Mouse (Mus musculus): ENCODE data around the gene Macrod1.

Macrod1 gene

GRCm38 (mm10) chr19:7083035-7083794, 26.6 kb downstream of the Macrod1 start:
- DNase-seq, result no peak

- no peak for DNase-seq
These were observed 28.1 kb downstream of the Macrod1 start for GRCm38 (mm10) chr19:7084734-7085133.

- DNase-seq, result no peak
These were observed 31.9 kb downstream of the Macrod1 start for GRCm38 (mm10) chr19:7088558-7088957.

- no peak for DNase-seq
These were observed 32.4 kb downstream of the Macrod1 start for GRCm38 (mm10) chr19:7089050-7089449.

- DNase-seq, result no peak
These were observed 33.2 kb downstream of the Macrod1 start for GRCm38 (mm10) chr19:7089842-7090251.

- DNase-seq, result no peak
These were observed 33.9 kb downstream of the Macrod1 start for GRCm38 (mm10) chr19:7090369-7091064.

GRCm38 (mm10) chr19:7091448-7092050, 34.9 kb downstream of the Macrod1 start:
- no peak for DNase-seq

- DNase-seq, result no peak
These were observed 36.1 kb downstream of the Macrod1 start for GRCm38 (mm10) chr19:7092756-7093155.

- DNase-seq, result no peak
These were observed 43.1 kb downstream of the Macrod1 start for GRCm38 (mm10) chr19:7099620-7100155.

GRCm38 (mm10) chr19:7102039-7102438, 45.4 kb downstream of the Macrod1 start:
- DNase-seq, result no peak

GRCm38 (mm10) chr19:7103349-7103992, 46.9 kb downstream of the Macrod1 start:
- no peak for DNase-seq

- no peak for DNase-seq
These were observed 47.4 kb downstream of the Macrod1 start for GRCm38 (mm10) chr19:7103993-7104401.

GRCm38 (mm10) chr19:7105544-7105943, 48.9 kb downstream of the Macrod1 start, which contains the start of gene Flrt1:
Flrt1 (minus strand) TSS chr19:7105729.
- DNase-seq, result no peak

GRCm38 (mm10) chr19:7106566-7106965, 50.0 kb downstream of the Macrod1 start:
- DNase-seq, result no peak

- no peak for DNase-seq
These were observed 50.6 kb downstream of the Macrod1 start for GRCm38 (mm10) chr19:7107174-7107573.

GRCm38 (mm10) chr19:7108114-7108905, 51.7 kb downstream of the Macrod1 start:
- no peak for DNase-seq

GRCm38 (mm10) chr19:7110097-7110496, 53.5 kb downstream of the Macrod1 start:
- DNase-seq, result no peak

GRCm38 (mm10) chr19:7110875-7111274, 54.3 kb downstream of the Macrod1 start:
- no peak for DNase-seq

GRCm38 (mm10) chr19:7111309-7111708, 54.7 kb downstream of the Macrod1 start:
- no peak for DNase-seq

GRCm38 (mm10) chr19:7111710-7112109, 55.1 kb downstream of the Macrod1 start:
- no peak for DNase-seq

- no peak for DNase-seq
These were observed 56.0 kb downstream of the Macrod1 start for GRCm38 (mm10) chr19:7112628-7113027.

GRCm38 (mm10) chr19:7113574-7113973, 57.0 kb downstream of the Macrod1 start:
- DNase-seq, result no peak

Measured in thymus, adult 18-20 months (tissue).